Mouse (Mus musculus): Measurements from ENCODE around the gene Auts2. TPM values are rescaled to one million over a fixed set of nuclear protein-coding genes. Genes with fewer than 3 reads are reported as not detected.

The Auts2 gene
- polyA plus RNA-seq, 1 experiment from 2014 or later = 53.4 TPM

DNA sequence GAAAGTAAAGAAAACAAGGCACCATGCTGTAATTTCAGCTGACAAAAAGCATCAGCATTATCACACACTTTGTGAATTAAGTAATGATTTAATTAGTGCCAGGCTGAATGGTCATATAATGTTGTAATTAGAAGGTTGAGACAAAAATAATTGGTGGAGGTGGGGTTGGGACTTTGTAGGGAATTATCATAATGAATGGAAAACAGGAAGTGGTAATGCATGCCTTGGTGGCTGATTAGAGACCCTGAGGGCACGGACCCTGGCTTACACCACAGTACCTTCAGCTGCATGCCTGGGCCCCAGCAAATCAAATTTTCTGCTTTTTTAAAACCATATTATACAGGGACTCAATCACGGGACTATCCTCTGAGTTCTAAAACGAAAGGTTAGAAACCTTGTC lies 586.1 kb downstream of the Auts2 start:
- DNase-seq (ENCODE audit: low spot score) (no peak), ATAC-seq (ENCODE audit: insufficient number of reproducible peaks, low FRiP score, low TSS enrichment, low read depth) (no peak)
- Histone ChIP-seq H3K4me1 (ENCODE audit: control insufficient read depth, insufficient read depth, low read length) (peaks cover 12% of the 10 kb centered on the region), H3K9ac (ENCODE audit: low read length) (no peak overlapping the region), H3K36me3 (ENCODE audit: control insufficient read depth, insufficient read depth, low read length) (no peaks in the 10 kb centered on the region), H3K4me3 (ENCODE audit: low read depth, low read length) (no peak overlapping the region), H3K4me2 (ENCODE audit: low read depth, severe bottlenecking) (no peak overlapping the region), H3K27me3 (ENCODE audit: control insufficient read depth, insufficient read depth, low read length) (no peaks in the 10 kb centered on the region), H3K9me3 (ENCODE audit: control insufficient read depth, low read length) (no peaks in the 10 kb centered on the region), H3K27ac (replicated peaks; ENCODE audit: low read depth, low read length) (peak overlapping the region; percentile 75)
- WGBS = 40% methylated on average over 3 of the region's 3 CpGs

DNA sequence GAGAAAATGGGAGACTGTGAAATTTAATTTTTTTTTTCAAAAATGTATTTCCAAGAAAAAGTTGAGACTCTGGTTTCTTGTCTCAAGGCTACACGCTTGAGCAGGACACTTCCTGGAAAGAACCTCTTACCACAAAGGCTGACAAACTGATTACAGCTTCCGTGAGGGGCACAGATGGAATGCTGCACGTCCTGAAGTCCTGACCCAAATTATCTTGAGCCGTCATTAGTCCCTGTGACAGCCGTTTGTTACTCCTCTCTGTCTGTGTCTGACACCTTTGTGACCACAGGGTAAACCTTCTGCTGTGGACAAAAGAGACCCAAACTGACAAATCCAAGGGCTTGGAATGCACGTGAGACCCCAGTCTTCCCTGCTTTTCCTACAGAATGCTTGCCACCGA lies 587.1 kb downstream of the Auts2 start:
- Histone ChIP-seq H3K4me2 (ENCODE audit: low read depth, severe bottlenecking) (no peak overlapping the region), H3K36me3 (ENCODE audit: control insufficient read depth, insufficient read depth, low read length) (no peaks in the 10 kb centered on the region), H3K9me3 (ENCODE audit: control insufficient read depth, low read length) (no peaks in the 10 kb centered on the region), H3K4me3 (ENCODE audit: low read depth, low read length) (no peak overlapping the region), H3K9ac (ENCODE audit: low read length) (no peak overlapping the region), H3K4me1 (ENCODE audit: control insufficient read depth, insufficient read depth, low read length) (peaks cover 12% of the 10 kb centered on the region), H3K27me3 (ENCODE audit: control insufficient read depth, insufficient read depth, low read length) (no peaks in the 10 kb centered on the region), H3K27ac (replicated peaks; ENCODE audit: low read depth, low read length) (0 out of 2 replicates have a peak overlapping the region, but pooled peaks have one; percentile 45)
- WGBS = 22% methylated on average over 7 of the region's 7 CpGs
- no peak for DNase-seq (ENCODE audit: low spot score)
- no peak for ATAC-seq (ENCODE audit: insufficient number of reproducible peaks, low FRiP score, low TSS enrichment, low read depth)

DNA sequence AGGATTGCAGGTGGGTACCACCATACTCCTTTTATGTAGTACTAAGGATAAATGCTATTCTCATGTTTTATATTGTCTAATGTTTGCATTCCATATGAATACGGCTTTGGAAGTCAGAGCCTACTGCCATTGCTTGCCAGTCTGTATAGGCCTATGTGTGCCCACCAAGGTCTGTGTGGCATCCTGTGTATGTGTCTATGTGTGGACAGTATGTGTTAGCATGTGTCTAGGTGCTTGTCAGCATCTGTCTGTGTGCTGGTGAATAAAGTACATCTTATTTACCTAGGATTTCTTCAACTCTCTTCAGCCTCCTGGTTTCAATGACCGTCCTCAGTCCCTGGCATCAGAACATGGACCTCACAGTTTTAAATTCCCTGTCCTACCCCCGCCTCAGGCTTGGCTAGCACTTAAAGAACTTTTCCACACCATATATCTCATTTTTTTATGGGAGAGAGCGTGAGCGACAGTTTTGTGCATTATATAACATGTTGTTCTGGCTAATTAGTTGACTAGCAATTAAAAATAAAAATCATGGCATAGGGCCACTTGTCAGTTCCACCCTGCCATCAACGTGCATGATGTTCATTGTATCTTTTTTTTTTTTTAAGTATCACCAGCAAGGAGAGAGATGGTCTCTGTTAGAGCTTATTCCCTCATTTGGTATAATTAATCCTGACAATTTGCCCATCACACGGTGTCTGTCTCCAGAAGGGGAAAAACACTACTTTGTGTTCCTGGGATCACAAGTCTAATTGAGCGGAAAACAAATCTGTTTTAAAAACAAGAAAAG lies 587.7 kb downstream of the Auts2 start:
- no peaks in the 10 kb centered on the region for H3K27me3 ChIP-seq (ENCODE audit: control insufficient read depth, insufficient read depth, low read length)
- no peak overlapping the region for H3K27ac ChIP-seq (replicated peaks; ENCODE audit: low read depth, low read length)
- H3K9ac ChIP-seq (ENCODE audit: low read length) = no peak overlapping the region
- no peaks in the 10 kb centered on the region for H3K9me3 ChIP-seq (ENCODE audit: control insufficient read depth, low read length)
- ATAC-seq (ENCODE audit: insufficient number of reproducible peaks, low FRiP score, low TSS enrichment, low read depth) (no peak), DNase-seq (ENCODE audit: low spot score) (no peak)
- WGBS = 70% methylated on average over 8 of the region's 8 CpGs
- H3K4me2 ChIP-seq (ENCODE audit: low read depth, severe bottlenecking) = no peak overlapping the region
- H3K4me1 ChIP-seq (ENCODE audit: control insufficient read depth, insufficient read depth, low read length) = peaks cover 12% of the 10 kb centered on the region
- no peaks in the 10 kb centered on the region for H3K36me3 ChIP-seq (ENCODE audit: control insufficient read depth, insufficient read depth, low read length)
- H3K4me3 ChIP-seq (ENCODE audit: low read depth, low read length) = no peak overlapping the region

GRCm38 (mm10) chr5:131948571-131949151 lies 594.5 kb downstream of the Auts2 start:
- no peak overlapping the region for H3K9ac ChIP-seq (ENCODE audit: low read length)
- no peaks in the 10 kb centered on the region for H3K27me3 ChIP-seq (ENCODE audit: control insufficient read depth, insufficient read depth, low read length)
- DNase-seq (ENCODE audit: low spot score) = peak; percentile 58
- H3K4me3 ChIP-seq (ENCODE audit: low read depth, low read length) = no peak overlapping the region
- ATAC-seq (ENCODE audit: insufficient number of reproducible peaks, low FRiP score, low TSS enrichment, low read depth) = no peak
- peaks cover 34% of the 10 kb centered on the region for H3K4me1 ChIP-seq (ENCODE audit: control insufficient read depth, insufficient read depth, low read length)
- peak overlapping the region; percentile 63 for H3K27ac ChIP-seq (replicated peaks; ENCODE audit: low read depth, low read length)
- no peaks in the 10 kb centered on the region for H3K36me3 ChIP-seq (ENCODE audit: control insufficient read depth, insufficient read depth, low read length)
- H3K9me3 ChIP-seq (ENCODE audit: control insufficient read depth, low read length) = no peaks in the 10 kb centered on the region
- H3K4me2 ChIP-seq (ENCODE audit: low read depth, severe bottlenecking) = no peak overlapping the region
- 18% methylated on average over 7 of the region's 7 CpGs for WGBS

DNA sequence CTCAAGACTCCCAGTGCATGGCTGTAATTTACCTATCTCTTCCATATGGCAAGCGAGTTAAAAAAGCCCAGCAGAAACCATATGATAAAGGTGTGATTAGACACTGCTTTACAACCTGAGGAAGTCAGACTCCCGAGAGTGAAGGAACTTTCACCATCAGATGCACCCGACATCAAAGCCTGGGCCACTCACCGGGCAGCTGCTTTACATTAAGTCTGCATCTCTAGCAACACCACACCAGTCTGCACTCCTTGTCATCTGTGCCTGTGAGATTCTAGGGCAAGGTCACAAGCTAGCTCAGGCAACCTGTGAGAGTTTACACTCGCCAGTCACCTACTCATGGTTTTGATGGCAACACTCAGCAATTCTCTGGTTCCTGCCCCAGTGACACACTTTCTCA lies 596.3 kb downstream of the Auts2 start:
- Histone ChIP-seq H3K4me1 (ENCODE audit: control insufficient read depth, insufficient read depth, low read length) (peaks cover 34% of the 10 kb centered on the region), H3K9ac (ENCODE audit: low read length) (no peak overlapping the region), H3K4me2 (ENCODE audit: low read depth, severe bottlenecking) (no peak overlapping the region), H3K27me3 (ENCODE audit: control insufficient read depth, insufficient read depth, low read length) (no peaks in the 10 kb centered on the region), H3K27ac (replicated peaks; ENCODE audit: low read depth, low read length) (no peak overlapping the region; the same call in 1 of the 2 replicates), H3K36me3 (ENCODE audit: control insufficient read depth, insufficient read depth, low read length) (no peaks in the 10 kb centered on the region), H3K9me3 (ENCODE audit: control insufficient read depth, low read length) (no peaks in the 10 kb centered on the region), H3K4me3 (ENCODE audit: low read depth, low read length) (no peak overlapping the region)
- WGBS = 13% methylated on average over 5 of the region's 5 CpGs
- DNase-seq (ENCODE audit: low spot score) = peak; percentile 76
- ATAC-seq (ENCODE audit: insufficient number of reproducible peaks, low FRiP score, low TSS enrichment, low read depth) = peak; percentile 67; the same call in 1 of the 2 replicates

DNA sequence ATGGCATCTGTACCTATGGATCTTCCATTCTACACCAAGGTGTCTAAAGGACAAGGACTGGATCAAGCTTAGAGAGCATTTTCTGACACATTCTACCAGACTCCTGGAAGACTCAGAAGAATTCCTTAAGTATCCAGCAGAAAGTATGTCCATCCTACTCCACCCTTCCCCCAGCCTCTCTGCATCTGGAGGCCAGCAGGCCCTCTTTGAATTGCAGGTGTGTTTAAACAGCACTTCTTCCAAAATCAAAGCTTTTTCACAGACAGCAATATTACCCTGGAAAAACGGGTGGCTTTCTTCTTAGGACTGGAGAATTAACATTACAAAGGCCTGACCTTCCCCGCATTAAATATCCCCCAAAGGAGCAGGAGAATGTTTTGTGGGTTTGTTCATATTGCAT lies 598.4 kb downstream of the Auts2 start:
- no peak overlapping the region for H3K27ac ChIP-seq (replicated peaks; ENCODE audit: low read depth, low read length)
- H3K4me1 ChIP-seq (ENCODE audit: control insufficient read depth, insufficient read depth, low read length) = peaks cover 33% of the 10 kb centered on the region
- H3K36me3 ChIP-seq (ENCODE audit: control insufficient read depth, insufficient read depth, low read length) = no peaks in the 10 kb centered on the region
- no peaks in the 10 kb centered on the region for H3K9me3 ChIP-seq (ENCODE audit: control insufficient read depth, low read length)
- no peak overlapping the region for H3K9ac ChIP-seq (ENCODE audit: low read length)
- no peak overlapping the region for H3K4me3 ChIP-seq (ENCODE audit: low read depth, low read length)
- H3K4me2 ChIP-seq (ENCODE audit: low read depth, severe bottlenecking) = no peak overlapping the region
- WGBS = 13% methylated on average over 2 of the region's 2 CpGs
- DNase-seq (ENCODE audit: low spot score) (peak; percentile 62), ATAC-seq (ENCODE audit: insufficient number of reproducible peaks, low FRiP score, low TSS enrichment, low read depth) (no peak)
- H3K27me3 ChIP-seq (ENCODE audit: control insufficient read depth, insufficient read depth, low read length) = no peaks in the 10 kb centered on the region

- no peak overlapping the region for H3K4me2 ChIP-seq (ENCODE audit: low read depth, severe bottlenecking)
- no peaks in the 10 kb centered on the region for H3K36me3 ChIP-seq (ENCODE audit: control insufficient read depth, insufficient read depth, low read length)
- no peaks in the 10 kb centered on the region for H3K9me3 ChIP-seq (ENCODE audit: control insufficient read depth, low read length)
- WGBS = 80% methylated on average over 7 of the region's 7 CpGs
- H3K9ac ChIP-seq (ENCODE audit: low read length) = no peak overlapping the region
- no peak overlapping the region for H3K27ac ChIP-seq (replicated peaks; ENCODE audit: low read depth, low read length)
- ATAC-seq (ENCODE audit: insufficient number of reproducible peaks, low FRiP score, low TSS enrichment, low read depth) = no peak
- H3K27me3 ChIP-seq (ENCODE audit: control insufficient read depth, insufficient read depth, low read length) = no peaks in the 10 kb centered on the region
- DNase-seq (ENCODE audit: low spot score) = no peak
- no peaks in the 10 kb centered on the region for H3K4me1 ChIP-seq (ENCODE audit: control insufficient read depth, insufficient read depth, low read length)
- no peak overlapping the region for H3K4me3 ChIP-seq (ENCODE audit: low read depth, low read length)
Measured at GRCm38 (mm10) chr5:131928696-131929095, 614.4 kb downstream of the Auts2 start.

DNA sequence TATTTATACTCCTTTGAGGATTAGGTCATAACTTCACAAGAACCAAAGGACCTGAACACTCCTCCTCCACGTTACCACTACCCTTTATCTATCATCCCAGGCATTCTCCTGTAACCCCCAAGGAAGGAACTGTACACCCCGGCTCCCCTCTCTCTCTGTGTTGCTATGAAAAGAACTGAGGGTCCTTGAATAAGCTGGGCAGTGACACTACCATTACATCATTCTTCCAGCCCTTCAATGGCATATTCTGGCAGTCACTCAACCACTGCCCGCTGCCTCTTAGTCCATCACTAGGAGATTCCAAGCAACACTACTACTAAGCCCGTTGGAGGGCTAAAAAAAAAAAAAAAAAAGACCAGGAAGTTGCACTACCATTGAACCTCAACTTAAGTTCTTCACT lies 620.4 kb downstream of the Auts2 start:
- Histone ChIP-seq H3K27ac (replicated peaks; ENCODE audit: low read depth, low read length) (no peak overlapping the region), H3K4me1 (ENCODE audit: control insufficient read depth, insufficient read depth, low read length) (peaks cover 8% of the 10 kb centered on the region; the same call in 1 of the 2 replicates), H3K36me3 (ENCODE audit: control insufficient read depth, insufficient read depth, low read length) (no peaks in the 10 kb centered on the region), H3K9ac (ENCODE audit: low read length) (no peak overlapping the region), H3K9me3 (ENCODE audit: control insufficient read depth, low read length) (no peaks in the 10 kb centered on the region), H3K4me2 (ENCODE audit: low read depth, severe bottlenecking) (no peak overlapping the region), H3K27me3 (ENCODE audit: control insufficient read depth, insufficient read depth, low read length) (no peaks in the 10 kb centered on the region), H3K4me3 (ENCODE audit: low read depth, low read length) (no peak overlapping the region)
- WGBS = 91% methylated on average over 4 of the region's 4 CpGs
- ATAC-seq (ENCODE audit: insufficient number of reproducible peaks, low FRiP score, low TSS enrichment, low read depth) = no peak
- no peak for DNase-seq (ENCODE audit: low spot score)

Measured in limb, embryonic 11.5 days (tissue).